9 mouse cellular contexts compared by ENCODE assay signal in the genomic region with DNA sequence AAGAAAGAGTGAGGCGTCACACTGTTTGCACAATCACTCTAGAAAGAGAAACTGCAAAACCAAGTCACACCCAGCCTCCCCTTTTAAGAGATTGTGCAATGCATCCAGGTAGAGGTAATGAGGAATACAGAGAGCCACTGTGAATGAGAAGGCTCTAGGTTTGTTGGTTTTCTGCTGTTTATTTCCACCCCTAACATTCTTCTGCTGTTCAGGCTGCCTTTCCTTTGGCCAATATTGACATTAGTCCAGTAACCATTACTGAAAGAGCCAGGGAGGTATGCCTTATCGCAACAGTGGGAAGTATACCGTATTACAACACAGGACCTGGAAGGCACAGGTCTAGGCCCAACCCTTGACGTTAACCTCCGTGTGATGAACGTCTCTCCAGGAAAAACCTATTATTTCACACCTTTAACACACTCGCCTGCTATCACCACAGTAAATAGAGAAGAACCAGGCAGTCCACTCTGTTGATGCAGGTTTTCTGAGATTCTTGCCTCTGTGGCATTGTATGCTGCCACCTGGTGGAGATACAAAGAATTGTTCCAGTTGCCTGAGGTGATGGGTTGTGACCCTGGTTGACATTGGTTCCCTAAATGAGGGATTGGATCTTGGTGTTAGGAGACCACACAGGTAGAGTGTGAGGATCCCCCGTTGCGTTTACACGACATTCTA. TPM values are rescaled to one million over a fixed set of nuclear protein-coding genes. Genes with fewer than 3 reads are reported as not detected.
DNase-seq lines count a peak whose midpoint lies in the region; ATAC-seq and TF ChIP-seq lines count a peak whose summit lies in the region.
"Had no signal": no experiment of that assay in that cellular context is flagged by ENCODE, and none has a peak within 500 bp of the region (broad histone marks: within the 10 kb centered on the region; RNA-seq: fewer than 3 reads in every experiment).

No protein-coding gene starts in this region.

- no peaks in the 10 kb centered on the region for H3K4me1 ChIP-seq in kidney, embryonic 15.5 days
- H3K4me1 ChIP-seq in cerebellum, adult 2 months (ENCODE audit: control insufficient read depth, insufficient read depth, low read length), result no peaks in the 10 kb centered on the region
- no peaks in the 10 kb centered on the region for H3K4me1 ChIP-seq in liver, embryonic 13.5 days (replicated peaks)
- H3K4me1 ChIP-seq in neural tube, embryonic 11.5 days (ENCODE audit: control insufficient read depth, insufficient read depth, low read length), result no peaks in the 10 kb centered on the region
- no peaks in the 10 kb centered on the region for H3K4me1 ChIP-seq in thymus, adult 2 months (replicated peaks; ENCODE audit: control insufficient read depth, insufficient read depth, low read length)
- H3K4me1 ChIP-seq: megakaryocyte, embryonic 14.5 days had no signal

- no peak for ATAC-seq in kidney, embryonic 15.5 days (replicated peaks; ENCODE audit: low FRiP score)
- ATAC-seq in liver, embryonic 13.5 days (ENCODE audit: low read depth), result peak; percentile 76
- ATAC-seq in neural tube, embryonic 11.5 days (ENCODE audit: insufficient read depth, low FRiP score, low TSS enrichment), result no peak; the same call in 1 of the 2 replicates

- no peaks in the 10 kb centered on the region for H3K9me3 ChIP-seq in kidney, embryonic 15.5 days (replicated peaks)
- H3K9me3 ChIP-seq in liver, embryonic 13.5 days (replicated peaks), result no peaks in the 10 kb centered on the region
- no peaks in the 10 kb centered on the region for H3K9me3 ChIP-seq in neural tube, embryonic 11.5 days (ENCODE audit: control insufficient read depth, low read length)

- H3K4me3 ChIP-seq in kidney, embryonic 15.5 days (replicated peaks), result no peak overlapping the region
- no peak overlapping the region for H3K4me3 ChIP-seq in cerebellum, adult 2 months (replicated peaks; ENCODE audit: insufficient read depth, low read depth, low read length)
- H3K4me3 ChIP-seq in liver, embryonic 13.5 days (replicated peaks), result no peak overlapping the region
- H3K4me3 ChIP-seq in neural tube, embryonic 11.5 days (ENCODE audit: low read depth, low read length), result no peak overlapping the region
- H3K4me3 ChIP-seq in thymus, adult 2 months (ENCODE audit: control insufficient read depth, insufficient read depth, low read length), result no peak overlapping the region

- no peak overlapping the region for H3K9ac ChIP-seq in kidney, embryonic 15.5 days
- H3K9ac ChIP-seq in liver, embryonic 13.5 days, result no peak overlapping the region
- no peak overlapping the region for H3K9ac ChIP-seq in neural tube, embryonic 11.5 days (ENCODE audit: low read length)

- TF ChIP-seq CTCF in cerebellum, adult 2 months (IDR thresholded peaks at IDR 0.05; ENCODE audit: borderline replicate concordance, insufficient read depth, low read depth, low read length), result peak; percentile 82
- TF ChIP-seq CTCF in thymus, adult 2 months (IDR thresholded peaks at IDR 0.05; ENCODE audit: borderline replicate concordance, control insufficient read depth, extremely low read depth, insufficient read depth, low read length, poor library complexity), result no peak

- WGBS in kidney, embryonic 15.5 days, result 32% methylated on average over 10 of the region's 10 CpGs
- 38% methylated on average over 10 of the region's 10 CpGs for WGBS in cerebellum, adult 2 months
- 25% methylated on average over 10 of the region's 10 CpGs for WGBS in liver, embryonic 13.5 days (ENCODE audit: insufficient replicate concordance)
- 38% methylated on average over 10 of the region's 10 CpGs for WGBS in neural tube, embryonic 11.5 days
- 36% methylated on average over 10 of the region's 10 CpGs for WGBS in thymus, adult 2 months

- H3K4me2 ChIP-seq in kidney, embryonic 15.5 days, result no peak overlapping the region
- H3K4me2 ChIP-seq in liver, embryonic 13.5 days, result no peak overlapping the region
- no peak overlapping the region for H3K4me2 ChIP-seq in neural tube, embryonic 11.5 days (ENCODE audit: low read depth)

- DNase-seq in kidney, adult 11 months, result peak; percentile 5
- peak; percentile 54 to 62 for DNase-seq in cerebellum, adult 2 months
- peak; percentile 9 to 32 for DNase-seq in frontal cortex, postnatal 14 days (ENCODE audit: low spot score in 2 of 2)
- DNase-seq in kidney, postnatal 10 days, result peak; percentile 54
- DNase-seq in liver, embryonic 13.5 days, result no peak
- peak; percentile 25 for DNase-seq in neural tube, embryonic 11.5 days (ENCODE audit: low spot score)
- peak; percentile 46 for DNase-seq in thymus, adult 2 months

- no peak overlapping the region for H3K27ac ChIP-seq in kidney, embryonic 15.5 days
- H3K27ac ChIP-seq in cerebellum, adult 2 months (ENCODE audit: insufficient read depth, low read length), result no peak overlapping the region
- H3K27ac ChIP-seq in liver, embryonic 13.5 days, result no peak overlapping the region
- no peak overlapping the region for H3K27ac ChIP-seq in neural tube, embryonic 11.5 days (ENCODE audit: low read depth, low read length)
- no peak overlapping the region for H3K27ac ChIP-seq in thymus, adult 2 months (ENCODE audit: control insufficient read depth, insufficient read depth, low read length)

- no peaks in the 10 kb centered on the region for H3K27me3 ChIP-seq in kidney, embryonic 15.5 days
- no peaks in the 10 kb centered on the region for H3K27me3 ChIP-seq in cerebellum, adult 2 months (ENCODE audit: control insufficient read depth, insufficient read depth, low read length)
- no peaks in the 10 kb centered on the region for H3K27me3 ChIP-seq in liver, embryonic 13.5 days
- no peaks in the 10 kb centered on the region for H3K27me3 ChIP-seq in neural tube, embryonic 11.5 days (ENCODE audit: control insufficient read depth, insufficient read depth, low read length)
- no peaks in the 10 kb centered on the region for H3K27me3 ChIP-seq in thymus, adult 2 months (ENCODE audit: control insufficient read depth, insufficient read depth, low read length)
- H3K27me3 ChIP-seq: megakaryocyte, embryonic 14.5 days had no signal

- no peak for TF ChIP-seq POLR2A in cerebellum, adult 2 months (IDR thresholded peaks at IDR 0.05; ENCODE audit: borderline replicate concordance, insufficient read depth, low read length)
- TF ChIP-seq POLR2A in thymus, adult 2 months (IDR thresholded peaks at IDR 0.05; ENCODE audit: control insufficient read depth, extremely low read depth, insufficient read depth, low read length, poor library complexity), result no peak

- no peaks in the 10 kb centered on the region for H3K36me3 ChIP-seq in kidney, embryonic 15.5 days
- H3K36me3 ChIP-seq in liver, embryonic 13.5 days, result no peaks in the 10 kb centered on the region
- H3K36me3 ChIP-seq in neural tube, embryonic 11.5 days (ENCODE audit: control insufficient read depth, insufficient read depth, low read length), result no peaks in the 10 kb centered on the region
- H3K36me3 ChIP-seq in thymus, adult 2 months (ENCODE audit: control insufficient read depth, insufficient read depth, low read length), result no peaks in the 10 kb centered on the region

RNA-seq across cellular contexts. Expression of gene Lig4, which starts 42.5 kb away (rescaled TPM):
- polyA plus RNA-seq in kidney, embryonic 15.5 days (2015; fragmentation: Nextera tagmentation; extraction: Ambion mirVana), result 4.9 and 5.5 TPM in 2 replicates
- polyA plus RNA-seq in cerebellum, adult 2 months (2012; rRNA removed), result 5.3 and 5.6 TPM in 2 replicates
- 1.1 and 1.3 TPM in 2 replicates for polyA plus RNA-seq in liver, embryonic 13.5 days (2015; fragmentation: Nextera tagmentation; extraction: Ambion mirVana)
- polyA plus RNA-seq in neural tube, embryonic 11.5 days (2014; fragmentation: Nextera tagmentation; extraction: Ambion mirVana), result 10.4 and 10.8 TPM in 2 replicates
- polyA plus RNA-seq in thymus, adult 2 months (2012; rRNA removed), result 16.0 and 18.3 TPM in 2 replicates

RNA-seq across cellular contexts. Expression of gene Abhd13, which starts 42.5 kb away (rescaled TPM):
- polyA plus RNA-seq in kidney, embryonic 15.5 days (2015; fragmentation: Nextera tagmentation; extraction: Ambion mirVana), result 17.4 and 17.9 TPM in 2 replicates
- 14.2 and 14.5 TPM in 2 replicates for polyA plus RNA-seq in cerebellum, adult 2 months (2012; rRNA removed)
- polyA plus RNA-seq in liver, embryonic 13.5 days (2015; fragmentation: Nextera tagmentation; extraction: Ambion mirVana), result 4.9 and 5.2 TPM in 2 replicates
- 23.3 and 24.7 TPM in 2 replicates for polyA plus RNA-seq in neural tube, embryonic 11.5 days (2014; fragmentation: Nextera tagmentation; extraction: Ambion mirVana)
- polyA plus RNA-seq in thymus, adult 2 months (2012; rRNA removed), result 10.5 and 10.9 TPM in 2 replicates
